Mouse (Mus musculus) CD4-positive naive resting alpha-beta T cell, adult 76 days (primary cell): Measurements from ENCODE around the gene Mgat4e. TPM values are rescaled to one million over a fixed set of nuclear protein-coding genes. Genes with fewer than 3 reads are reported as not detected.

Experiments used
- total RNA-seq: library from RNA; stranded (reverse); gene quantifications from one replicate; pipeline ENCODE4 v1.2.4, GENCODE M21; 2023

Gene Mgat4e
- not detected for total RNA-seq

DNA sequence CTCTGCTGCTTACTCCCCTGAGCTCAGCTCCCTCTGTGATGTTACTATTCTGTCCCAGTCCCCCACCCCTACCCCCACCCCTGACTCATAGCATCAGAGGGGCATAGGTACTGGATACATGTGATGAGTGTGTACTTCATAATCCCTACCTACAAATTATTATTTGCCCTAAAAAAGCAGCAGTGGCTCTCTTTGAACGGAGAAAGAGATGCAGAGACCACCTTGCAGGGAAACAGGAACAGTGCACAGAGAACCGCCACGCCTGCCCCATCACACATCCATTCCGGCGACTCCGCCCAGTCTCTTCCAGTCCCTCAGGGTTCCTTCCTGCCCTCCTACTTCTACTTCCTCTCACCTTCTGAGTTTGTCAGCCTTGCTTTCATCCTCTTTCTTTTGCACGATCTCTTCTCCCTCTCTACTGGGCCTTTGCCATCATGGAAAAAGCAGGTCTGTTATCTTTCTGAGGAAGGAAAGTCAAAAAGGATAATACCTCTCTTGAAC lies at the start of gene Mgat4e:
Gene Mgat4e, minus strand, starts transcription at position 51 of the 501 bp plus-strand sequence.

DNA sequence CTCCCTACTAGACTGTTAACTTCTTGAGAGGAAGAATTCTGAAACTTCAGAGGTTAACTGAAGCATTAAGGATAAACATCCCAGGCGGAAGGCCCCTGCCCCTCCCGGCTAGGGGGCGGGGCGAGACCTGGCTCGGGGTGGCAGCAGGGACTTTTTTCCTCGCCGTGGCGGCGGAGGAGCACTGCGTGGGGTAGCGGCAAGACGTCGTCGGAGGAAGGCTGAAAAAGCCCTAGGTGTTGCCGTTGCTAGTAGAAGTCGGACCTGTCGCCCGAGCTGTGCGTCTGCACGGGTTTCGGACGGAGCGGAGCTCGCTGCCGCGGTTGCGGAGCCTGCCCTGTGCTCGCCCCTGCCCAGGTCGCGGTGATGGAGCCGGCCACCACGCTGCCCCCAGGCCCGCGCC lies 10.5 kb upstream of the Mgat4e start, which contains the start of gene Kdm5b:
Gene Kdm5b, plus strand, starts transcription at position 196 of the 400 bp plus-strand sequence.

DNA sequence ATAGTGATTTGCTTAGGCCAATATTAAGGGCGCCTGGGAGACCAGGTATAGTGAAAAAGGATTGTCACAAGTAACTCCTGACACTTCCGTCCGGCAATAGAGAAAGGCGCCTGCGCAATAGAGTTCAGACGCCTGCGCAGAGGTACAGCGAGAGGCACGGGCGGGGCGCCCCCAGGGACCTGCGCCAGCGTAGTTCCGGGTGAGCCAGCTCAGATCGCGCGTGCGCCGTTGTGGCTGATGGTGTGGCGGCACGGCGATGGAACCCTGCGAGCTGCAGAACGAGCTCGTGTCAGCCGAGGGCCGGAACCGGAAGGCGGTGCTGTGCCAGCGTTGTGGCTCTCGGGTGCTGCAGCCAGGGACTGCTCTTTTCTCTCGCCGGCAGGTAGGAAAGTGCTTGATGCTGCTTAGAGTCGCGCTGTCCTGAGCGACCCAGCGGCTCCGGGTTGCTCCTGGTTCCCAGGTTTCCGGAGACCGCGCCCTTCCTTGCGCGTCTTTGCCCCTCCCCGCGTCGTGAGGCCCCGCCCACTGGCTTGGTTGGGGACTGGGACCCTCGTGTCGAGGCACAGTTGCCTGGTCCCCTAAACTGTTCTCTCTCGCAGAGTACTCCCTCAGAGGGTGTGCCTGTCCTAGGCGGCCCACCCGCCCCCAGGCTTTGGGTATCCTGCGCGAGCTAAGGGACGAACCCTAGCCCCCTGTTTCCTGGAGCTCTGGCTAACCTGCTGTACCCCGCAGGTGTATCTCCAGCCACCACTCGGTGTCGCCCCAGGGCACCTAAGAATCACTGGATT lies 54.9 kb downstream of the Mgat4e start, which contains the start of gene Rabif:
Gene Rabif, plus strand, starts transcription at position 221 of the 788 bp plus-strand sequence.

Other genes starting within 250 kb of the Mgat4e start
- gene Ppfia4, start 216.8 kb downstream of the Mgat4e start, total RNA-seq, result 1.3 TPM
- 77.3 TPM for gene Tmem183a, start 187.7 kb downstream of the Mgat4e start, total RNA-seq
- not detected for gene 4933406M09Rik, start 163.7 kb downstream of the Mgat4e start, total RNA-seq
- 9.9 TPM for gene Cyb5r1, start 144.1 kb downstream of the Mgat4e start, total RNA-seq
- 73.8 TPM for gene Adipor1, start 134.3 kb downstream of the Mgat4e start, total RNA-seq
- gene Klhl12, start 94.2 kb downstream of the Mgat4e start, total RNA-seq, result 46.4 TPM
- gene Rabif, start 55.0 kb downstream of the Mgat4e start, total RNA-seq, result 21.4 TPM
- 68.2 TPM for gene Kdm5b, start 10.5 kb upstream of the Mgat4e start, total RNA-seq
- not detected for gene Syt2, start 97.0 kb upstream of the Mgat4e start, total RNA-seq